Mouse (Mus musculus): Measurements from ENCODE around the gene Rnf220.

DNA sequence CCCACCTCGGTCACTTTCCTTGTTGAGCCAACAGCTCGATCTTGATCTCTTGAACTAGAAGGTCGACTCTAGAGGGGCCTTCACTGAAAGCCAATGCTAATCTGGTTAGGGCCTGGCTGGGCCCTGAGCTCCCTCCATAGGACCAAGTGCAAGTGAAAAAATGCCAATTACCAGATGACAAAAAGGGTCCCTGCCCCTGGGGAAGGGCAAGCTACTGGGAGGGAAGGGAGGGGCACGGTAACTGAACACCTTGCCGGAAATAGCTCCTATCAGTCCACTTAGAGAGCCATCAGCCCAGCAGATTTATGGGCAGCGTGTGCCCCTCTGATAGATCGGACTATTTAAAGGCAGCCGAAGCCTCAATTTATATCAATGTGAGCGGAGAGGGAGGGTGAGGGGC lies 143.9 kb downstream of the Rnf220 start:
- no peak for TF ChIP-seq CTCF (IDR thresholded peaks at IDR 0.05)
- TF ChIP-seq EP300 (IDR thresholded peaks at IDR 0.05) = no peak

Data from lung, postnatal 0 days (tissue).